Mouse (Mus musculus) hindbrain, postnatal 0 days (tissue): ENCODE measurements around the gene Amdhd1. TPM values are rescaled to one million over a fixed set of nuclear protein-coding genes. Genes with fewer than 3 reads are reported as not detected.

Source experiments
- ATAC-seq: fragments of 200-750 bp; cut with Nextera tagmentation; 2 replicates; pipeline ENCODE4 v1.8.0; 2017; ENCODE audit warnings: mild to moderate bottlenecking, moderate TSS enrichment, moderate library complexity
- DNase-seq: peaks from one replicate; pipeline ENCODE4 v3.0.0-alpha.2; 2015; ENCODE audit warnings: low spot score
- H3K27ac ChIP-seq: fragments of 300-500 bp; sonication (generic); 2 replicates; pipeline ENCODE4 v1.5.1; 2014; ENCODE audit warnings: mild to moderate bottlenecking
- H3K27me3 ChIP-seq: fragments of 300-500 bp; sonication (generic); 2 replicates; pipeline ENCODE4 v1.6.1; 2014; ENCODE audit warnings: low read length, mixed read lengths; ENCODE audit not compliant: insufficient read depth
- H3K36me3 ChIP-seq: fragments of 300-500 bp; sonication (generic); 2 replicates; pipeline ENCODE4 v1.6.1; 2014; ENCODE audit warnings: low read length, mixed read lengths; ENCODE audit not compliant: insufficient read depth
- H3K4me1 ChIP-seq: fragments of 300-500 bp; sonication (generic); 2 replicates; pipeline ENCODE4 v1.6.1; 2014; ENCODE audit warnings: antibody characterized with exemption, low read length, mixed read lengths; ENCODE audit not compliant: insufficient read depth
- H3K4me2 ChIP-seq: fragments of 300-500 bp; sonication (generic); 2 replicates; pipeline ENCODE4 v1.6.1; 2014; ENCODE audit warnings: low read depth, mild to moderate bottlenecking, low read length, moderate library complexity, mixed read lengths
- H3K4me3 ChIP-seq: fragments of 300-500 bp; sonication (generic); 2 replicates; pipeline ENCODE4 v1.5.1; 2014; ENCODE audit warnings: low read length
- H3K9ac ChIP-seq: fragments of 300-500 bp; sonication (generic); replicated peaks from 2 replicates; pipeline ENCODE4 v1.6.1; 2014; ENCODE audit warnings: mild to moderate bottlenecking, low read length, moderate library complexity, mixed read lengths
- H3K9me3 ChIP-seq: fragments of 300-500 bp; sonication (generic); 2 replicates; pipeline ENCODE4 v1.6.1; 2016; ENCODE audit warnings: low read length, mixed read lengths
- CTCF ChIP-seq: IDR thresholded peaks from 2 replicates; pipeline ENCODE4 v1.5.1; 2016; ENCODE audit warnings: antibody characterized with exemption, control low read depth, low read depth
- WGBS: fragments of 180-500 bp; shearing (Covaris S2); extraction: QIAGEN DNeasy Blood & Tissue Kit; methylation state at CpG from one replicate; pipeline ENCODE4 v1.1.7; 2014; 5-methylcytosine and 5-hydroxymethylcytosine counted together
- polyA plus RNA-seq: library from polyadenylated mRNA; unstranded; fragments of >200 nt; fragmentation: Nextera tagmentation; extraction: Ambion mirVana; gene quantifications from 2 replicates; pipeline ENCODE4 v1.2.1, GENCODE M21; 2015
- total RNA-seq: library from RNA; depleted of rRNA; stranded (reverse); fragments of >200 nt; gene quantifications from 2 replicates; pipeline ENCODE4 v1.2.3, GENCODE M21; 2014

The Amdhd1 gene
- total and polyA plus RNA-seq, 2 experiments from 2014 or later, result 0.15 to 0.16 TPM

DNA sequence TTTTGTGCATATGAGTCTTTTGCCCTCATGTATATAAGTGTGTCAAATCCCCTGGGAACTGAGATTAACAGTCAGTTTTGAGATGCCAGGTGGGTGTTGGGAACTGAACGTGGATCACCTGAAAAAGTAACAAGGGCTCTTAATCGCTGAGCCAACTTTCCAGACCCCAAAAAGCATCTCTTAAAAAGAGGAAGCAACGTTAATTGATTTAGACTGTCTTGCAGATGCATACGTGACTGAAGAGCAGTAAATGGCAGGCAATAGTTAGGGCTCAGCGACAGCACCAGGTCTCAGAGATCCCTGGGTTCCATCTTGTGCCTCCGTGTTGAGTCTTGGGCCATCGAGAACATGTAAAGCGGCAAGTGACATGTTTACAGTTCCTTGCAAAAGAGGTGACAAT lies 12.8 kb upstream of the Amdhd1 start:
- Histone ChIP-seq H3K27me3 (no peaks in the 10 kb centered on the region), H3K4me1 (no peaks in the 10 kb centered on the region), H3K36me3 (no peaks in the 10 kb centered on the region), H3K9ac (no peak overlapping the region), H3K4me3 (no peak overlapping the region), H3K27ac (no peak overlapping the region), H3K9me3 (no peaks in the 10 kb centered on the region), H3K4me2 (no peak overlapping the region)
- no peak for DNase-seq
- 88% methylated on average over 8 of the region's 8 CpGs for WGBS
- no peak for TF ChIP-seq CTCF
- ATAC-seq, result no peak

DNA sequence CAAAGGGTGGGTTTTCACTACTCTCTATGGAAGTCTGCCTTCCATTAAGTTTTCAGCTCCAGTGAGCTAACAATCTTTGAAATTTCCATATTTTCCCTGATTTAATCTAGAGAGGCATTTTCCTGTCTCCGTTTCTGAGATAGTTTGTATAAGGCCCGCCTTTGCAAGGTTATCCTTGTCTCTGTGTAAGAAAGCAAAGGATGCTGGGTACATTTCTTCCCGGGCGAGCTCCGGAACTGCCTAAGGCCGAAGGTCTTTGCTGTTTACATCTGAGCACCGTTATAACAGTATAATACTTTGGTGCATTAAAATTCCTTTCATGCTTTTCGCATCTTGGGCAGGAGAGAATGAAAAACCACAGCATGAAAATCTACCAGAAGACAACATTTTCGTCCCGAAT lies 10.0 kb upstream of the Amdhd1 start:
- no peak for DNase-seq
- Histone ChIP-seq H3K9me3 (no peaks in the 10 kb centered on the region), H3K36me3 (no peaks in the 10 kb centered on the region), H3K9ac (no peak overlapping the region), H3K4me1 (no peaks in the 10 kb centered on the region), H3K27me3 (no peaks in the 10 kb centered on the region), H3K4me3 (no peak overlapping the region), H3K27ac (no peak overlapping the region), H3K4me2 (no peak overlapping the region)
- 86% methylated on average over 10 of the region's 10 CpGs for WGBS
- TF ChIP-seq CTCF, result no peak
- ATAC-seq, result no peak

DNA sequence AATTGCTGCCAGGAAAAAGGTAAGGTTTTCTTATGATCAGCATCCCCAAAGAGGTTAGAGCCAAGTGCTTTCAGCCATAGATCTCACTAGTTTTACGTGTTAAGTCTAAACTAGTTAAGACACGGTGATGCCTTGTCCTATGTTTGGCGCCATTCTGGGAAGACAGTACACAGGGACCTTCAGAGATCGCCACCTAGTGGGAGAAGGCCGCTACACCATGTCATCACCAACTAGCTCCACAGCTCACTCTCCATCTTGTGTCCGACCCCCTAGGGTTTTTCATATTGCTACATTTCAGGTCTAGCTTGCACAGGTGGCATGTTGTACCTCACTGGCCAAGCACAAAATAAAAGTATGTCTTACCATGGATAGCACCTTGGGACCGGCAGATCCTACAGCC lies 9.2 kb upstream of the Amdhd1 start:
- ATAC-seq, result peak; percentile 84
- no peaks in the 10 kb centered on the region for H3K4me1 ChIP-seq
- 12% methylated on average over 7 of the region's 7 CpGs for WGBS

DNA sequence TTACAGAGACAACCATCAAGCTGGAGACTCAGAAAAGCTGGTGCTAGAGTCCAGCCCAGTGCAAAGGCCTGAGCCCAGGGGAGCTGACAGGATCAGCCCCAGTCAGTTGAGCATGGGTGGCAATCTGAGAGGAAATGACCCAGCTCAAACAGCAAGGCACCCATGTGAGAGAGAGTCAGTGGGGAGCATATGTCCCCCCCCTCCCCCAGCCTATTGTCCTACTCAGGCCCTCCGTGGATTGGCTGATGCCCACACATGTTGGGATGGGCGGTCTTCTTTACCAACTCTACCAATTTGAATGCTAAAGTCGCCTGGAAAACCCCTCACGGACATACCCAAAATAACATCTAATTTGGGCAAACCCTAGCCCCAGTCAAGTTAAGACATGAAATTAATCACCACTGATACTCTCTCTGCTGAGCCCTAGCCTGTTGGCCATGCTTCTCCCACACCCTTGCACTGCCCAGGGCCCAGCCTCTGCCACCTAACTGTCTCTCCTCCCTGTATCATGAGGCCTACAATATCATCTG lies 8.0 kb upstream of the Amdhd1 start:
- H3K36me3 ChIP-seq, result no peaks in the 10 kb centered on the region
- no peak for DNase-seq
- ATAC-seq, result no peak
- no peaks in the 10 kb centered on the region for H3K27me3 ChIP-seq
- H3K9me3 ChIP-seq, result no peaks in the 10 kb centered on the region
- H3K4me1 ChIP-seq, result no peaks in the 10 kb centered on the region
- no peak overlapping the region for H3K4me3 ChIP-seq
- no peak for TF ChIP-seq CTCF
- H3K9ac ChIP-seq, result no peak overlapping the region
- no peak overlapping the region for H3K4me2 ChIP-seq
- no peak overlapping the region for H3K27ac ChIP-seq
- WGBS, result 87% methylated on average over 4 of the region's 4 CpGs

More for the DNA sequence above, 9.2 kb upstream of the Amdhd1 start:
- H3K27ac ChIP-seq, result no peak overlapping the region
- no peaks in the 10 kb centered on the region for H3K9me3 ChIP-seq
- H3K36me3 ChIP-seq, result no peaks in the 10 kb centered on the region
- DNase-seq, result peak; percentile 86
- H3K9ac ChIP-seq, result no peak overlapping the region
- H3K4me3 ChIP-seq, result no peak overlapping the region
- no peaks in the 10 kb centered on the region for H3K27me3 ChIP-seq
- no peak overlapping the region for H3K4me2 ChIP-seq
- TF ChIP-seq CTCF, result peak; percentile 94

DNA sequence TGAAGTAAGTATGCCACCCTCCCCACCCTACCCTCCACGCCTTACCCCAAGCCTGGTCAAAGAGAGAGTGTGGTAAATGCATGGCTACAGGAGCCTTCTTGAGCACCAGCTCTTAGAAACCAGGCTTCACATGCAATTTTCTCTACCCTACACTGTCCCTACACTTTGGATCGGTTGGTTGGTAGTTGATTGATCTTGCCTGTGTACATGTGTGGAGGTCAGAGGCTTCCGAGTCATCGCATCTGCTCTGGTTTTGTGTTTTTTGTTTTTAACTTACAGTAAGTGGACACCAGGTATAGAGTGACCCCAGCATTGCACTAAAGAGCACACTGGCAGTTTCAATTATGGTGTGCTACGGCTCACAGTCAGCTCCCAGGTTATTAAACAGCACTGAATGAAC lies 4.3 kb upstream of the Amdhd1 start:
- 84% methylated on average over 5 of the region's 5 CpGs for WGBS
- no peak for TF ChIP-seq CTCF
- H3K4me2 ChIP-seq, result no peak overlapping the region
- ATAC-seq (no peak), DNase-seq (no peak)
- H3K27ac ChIP-seq, result no peak overlapping the region
- no peak overlapping the region for H3K4me3 ChIP-seq
- H3K9me3 ChIP-seq, result no peaks in the 10 kb centered on the region
- 0 out of 2 replicates have a peak, but pooled peaks cover 4% of the 10 kb centered on the region for H3K4me1 ChIP-seq
- no peaks in the 10 kb centered on the region for H3K27me3 ChIP-seq
- no peaks in the 10 kb centered on the region for H3K36me3 ChIP-seq
- H3K9ac ChIP-seq, result no peak overlapping the region

DNA sequence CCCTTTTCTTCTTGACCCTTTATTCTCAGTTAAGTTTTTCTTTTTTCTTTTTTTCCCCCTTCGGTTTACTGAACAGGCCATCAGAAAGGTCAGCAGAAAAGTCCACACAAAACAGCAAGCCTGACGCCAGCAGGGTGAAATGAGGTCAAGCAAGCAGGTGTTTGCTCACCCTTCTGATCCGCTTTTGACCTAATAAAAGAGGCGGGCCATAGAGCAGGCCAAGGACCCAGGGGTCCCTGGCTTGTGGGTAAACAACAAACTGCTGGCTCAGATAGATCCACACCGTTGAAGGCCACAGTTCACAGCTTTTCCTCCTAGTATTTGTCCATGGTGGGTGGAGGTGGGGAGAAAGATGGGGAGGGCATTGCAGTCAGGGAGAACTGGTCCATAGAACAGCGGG lies 3.3 kb upstream of the Amdhd1 start:
- Histone ChIP-seq H3K27me3 (no peaks in the 10 kb centered on the region), H3K9me3 (no peaks in the 10 kb centered on the region), H3K4me2 (no peak overlapping the region), H3K36me3 (no peaks in the 10 kb centered on the region), H3K9ac (no peak overlapping the region), H3K27ac (no peak overlapping the region), H3K4me3 (no peak overlapping the region), H3K4me1 (0 out of 2 replicates have a peak, but pooled peaks cover 4% of the 10 kb centered on the region)
- WGBS, result 58% methylated on average over 6 of the region's 6 CpGs
- DNase-seq (no peak), ATAC-seq (no peak)
- TF ChIP-seq CTCF, result no peak

DNA sequence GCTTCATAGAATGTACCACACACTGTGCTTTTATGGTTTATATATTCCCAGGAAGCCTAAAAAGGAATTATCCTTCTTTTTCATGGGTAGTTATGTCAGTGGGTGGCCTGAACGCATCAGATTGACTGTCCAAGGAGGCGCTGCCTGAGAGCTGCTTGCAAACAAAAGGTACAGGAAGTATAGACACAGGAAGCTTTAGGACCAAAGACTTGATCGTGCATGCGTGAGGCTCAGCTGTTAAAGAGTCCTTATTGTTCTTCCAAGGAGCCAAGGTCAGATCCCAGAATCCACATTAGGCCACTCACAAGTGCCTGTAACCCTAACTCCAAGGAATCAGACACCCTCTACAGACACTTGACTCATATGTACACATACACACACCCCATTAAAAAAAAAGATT lies 2.5 kb upstream of the Amdhd1 start:
- 34% methylated on average over 4 of the region's 4 CpGs for WGBS
- ATAC-seq (no peak), DNase-seq (no peak)
- Histone ChIP-seq H3K4me3 (no peak overlapping the region), H3K27me3 (no peaks in the 10 kb centered on the region), H3K4me1 (0 out of 2 replicates have a peak, but pooled peaks cover 4% of the 10 kb centered on the region), H3K27ac (no peak overlapping the region), H3K9ac (no peak overlapping the region), H3K9me3 (no peaks in the 10 kb centered on the region), H3K4me2 (no peak overlapping the region), H3K36me3 (no peaks in the 10 kb centered on the region)
- TF ChIP-seq CTCF, result no peak
